Mouse (Mus musculus): ENCODE data around the gene Jak1. TPM values are rescaled to one million over a fixed set of nuclear protein-coding genes. Genes with fewer than 3 reads are reported as not detected.

Gene Jak1
- polyA plus RNA-seq (2012; rRNA removed): 38.5 and 46.5 TPM in 2 replicates

GRCm38 (mm10) chr4:101264741-101265513 is at the start of gene Jak1:
Gene Jak1, minus strand, starts transcription at chr4:101265282.
- Histone ChIP-seq H3K27ac (ENCODE audit: insufficient read depth, low read depth, low read length) (peak within 1 kb of the TSS; percentile 97), H3K4me1 (ENCODE audit: control insufficient read depth, insufficient read depth, low read length) (peaks cover 21% of the 10 kb centered on the region; the same call in 1 of the 2 replicates), H3K4me3 (ENCODE audit: insufficient read depth, low read depth, low read length) (peak within 1 kb of the TSS; percentile 95), H3K27me3 (replicated peaks; ENCODE audit: control insufficient read depth, insufficient read depth, low read length) (no peaks in the 10 kb centered on the region), H3K36me3 (ENCODE audit: control insufficient read depth, insufficient read depth, low read length) (no peaks in the 10 kb centered on the region)
- peak; percentile 99 for DNase-seq
- TF ChIP-seq CTCF (conservative IDR thresholded peaks at IDR 0.05; ENCODE audit: insufficient read depth, insufficient read length, low read depth, low read length) (no peak), POLR2A (IDR thresholded peaks at IDR 0.05; ENCODE audit: low read depth, low read length) (peak; percentile 94)
- WGBS: under 1% methylated on average over 84 of the region's 84 CpGs

GRCm38 (mm10) chr4:101312055-101312454 is 47.0 kb upstream of the Jak1 start:
- 76% methylated on average over 6 of the region's 6 CpGs for WGBS

GRCm38 (mm10) chr4:101308166-101308565 is 43.1 kb upstream of the Jak1 start:
- no peaks in the 10 kb centered on the region for H3K36me3 ChIP-seq (ENCODE audit: control insufficient read depth, insufficient read depth, low read length)
- no peaks in the 10 kb centered on the region for H3K27me3 ChIP-seq (replicated peaks; ENCODE audit: control insufficient read depth, insufficient read depth, low read length)
- H3K27ac ChIP-seq (ENCODE audit: insufficient read depth, low read depth, low read length): no peak overlapping the region
- 95% methylated on average over 4 of the region's 4 CpGs for WGBS
- H3K4me3 ChIP-seq (ENCODE audit: insufficient read depth, low read depth, low read length): no peak overlapping the region
- TF ChIP-seq CTCF (conservative IDR thresholded peaks at IDR 0.05; ENCODE audit: insufficient read depth, insufficient read length, low read depth, low read length) (no peak), POLR2A (IDR thresholded peaks at IDR 0.05; ENCODE audit: low read depth, low read length) (no peak)
- DNase-seq: no peak
- H3K4me1 ChIP-seq (ENCODE audit: control insufficient read depth, insufficient read depth, low read length): peaks cover 5% of the 10 kb centered on the region; the same call in 1 of the 2 replicates

More at GRCm38 (mm10) chr4:101312055-101312454, 47.0 kb upstream of the Jak1 start:
- no peak for TF ChIP-seq CTCF (conservative IDR thresholded peaks at IDR 0.05; ENCODE audit: insufficient read depth, insufficient read length, low read depth, low read length)
- no peak for TF ChIP-seq POLR2A (IDR thresholded peaks at IDR 0.05; ENCODE audit: low read depth, low read length)
- no peak for DNase-seq
- H3K27ac ChIP-seq (ENCODE audit: insufficient read depth, low read depth, low read length): no peak overlapping the region
- no peaks in the 10 kb centered on the region for H3K27me3 ChIP-seq (replicated peaks; ENCODE audit: control insufficient read depth, insufficient read depth, low read length)
- H3K36me3 ChIP-seq (ENCODE audit: control insufficient read depth, insufficient read depth, low read length): no peaks in the 10 kb centered on the region
- no peak overlapping the region for H3K4me3 ChIP-seq (ENCODE audit: insufficient read depth, low read depth, low read length)
- H3K4me1 ChIP-seq (ENCODE audit: control insufficient read depth, insufficient read depth, low read length): peaks cover 5% of the 10 kb centered on the region; the same call in 1 of the 2 replicates

GRCm38 (mm10) chr4:101307286-101307685 is 42.2 kb upstream of the Jak1 start:
- Histone ChIP-seq H3K27me3 (replicated peaks; ENCODE audit: control insufficient read depth, insufficient read depth, low read length) (no peaks in the 10 kb centered on the region), H3K4me3 (ENCODE audit: insufficient read depth, low read depth, low read length) (no peak overlapping the region), H3K36me3 (ENCODE audit: control insufficient read depth, insufficient read depth, low read length) (no peaks in the 10 kb centered on the region), H3K4me1 (ENCODE audit: control insufficient read depth, insufficient read depth, low read length) (peaks cover 5% of the 10 kb centered on the region; the same call in 1 of the 2 replicates), H3K27ac (ENCODE audit: insufficient read depth, low read depth, low read length) (no peak overlapping the region)
- WGBS: 79% methylated on average over 4 of the region's 4 CpGs
- DNase-seq: no peak
- no peak for TF ChIP-seq POLR2A (IDR thresholded peaks at IDR 0.05; ENCODE audit: low read depth, low read length)
- TF ChIP-seq CTCF (conservative IDR thresholded peaks at IDR 0.05; ENCODE audit: insufficient read depth, insufficient read length, low read depth, low read length): no peak

GRCm38 (mm10) chr4:101306132-101306915 is 41.2 kb upstream of the Jak1 start:
- WGBS: 37% methylated on average over 8 of the region's 8 CpGs
- H3K27me3 ChIP-seq (replicated peaks; ENCODE audit: control insufficient read depth, insufficient read depth, low read length): no peaks in the 10 kb centered on the region
- TF ChIP-seq POLR2A (IDR thresholded peaks at IDR 0.05; ENCODE audit: low read depth, low read length) (no peak), CTCF (conservative IDR thresholded peaks at IDR 0.05; ENCODE audit: insufficient read depth, insufficient read length, low read depth, low read length) (no peak)
- no peak overlapping the region for H3K27ac ChIP-seq (ENCODE audit: insufficient read depth, low read depth, low read length)
- no peaks in the 10 kb centered on the region for H3K36me3 ChIP-seq (ENCODE audit: control insufficient read depth, insufficient read depth, low read length)
- DNase-seq: no peak
- H3K4me3 ChIP-seq (ENCODE audit: insufficient read depth, low read depth, low read length): no peak overlapping the region
- peaks cover 7% of the 10 kb centered on the region; the same call in 1 of the 2 replicates for H3K4me1 ChIP-seq (ENCODE audit: control insufficient read depth, insufficient read depth, low read length)

- 80% methylated on average over 9 of the region's 9 CpGs for whole genome bisulfite sequencing
- Histone ChIP-seq H3K36me3 (ENCODE audit: control insufficient read depth, insufficient read depth, low read length) (no peaks in the 10 kb centered on the region), H3K4me1 (ENCODE audit: control insufficient read depth, insufficient read depth, low read length) (peaks cover 7% of the 10 kb centered on the region; the same call in 1 of the 2 replicates), H3K27ac (ENCODE audit: insufficient read depth, low read depth, low read length) (no peak overlapping the region), H3K4me3 (ENCODE audit: insufficient read depth, low read depth, low read length) (no peak overlapping the region), H3K27me3 (replicated peaks; ENCODE audit: control insufficient read depth, insufficient read depth, low read length) (no peaks in the 10 kb centered on the region)
- no peak for TF ChIP-seq POLR2A (IDR thresholded peaks at IDR 0.05; ENCODE audit: low read depth, low read length)
- TF ChIP-seq CTCF (conservative IDR thresholded peaks at IDR 0.05; ENCODE audit: insufficient read depth, insufficient read length, low read depth, low read length): no peak
- DNase-seq: no peak
These were observed 40.0 kb upstream of the Jak1 start for GRCm38 (mm10) chr4:101305126-101305525.

- Histone ChIP-seq H3K36me3 (ENCODE audit: control insufficient read depth, insufficient read depth, low read length) (no peaks in the 10 kb centered on the region), H3K27me3 (replicated peaks; ENCODE audit: control insufficient read depth, insufficient read depth, low read length) (no peaks in the 10 kb centered on the region), H3K27ac (ENCODE audit: insufficient read depth, low read depth, low read length) (no peak overlapping the region), H3K4me3 (ENCODE audit: insufficient read depth, low read depth, low read length) (no peak overlapping the region), H3K4me1 (ENCODE audit: control insufficient read depth, insufficient read depth, low read length) (peaks cover 5% of the 10 kb centered on the region; the same call in 1 of the 2 replicates)
- DNase-seq: no peak
- TF ChIP-seq CTCF (conservative IDR thresholded peaks at IDR 0.05; ENCODE audit: insufficient read depth, insufficient read length, low read depth, low read length) (no peak), POLR2A (IDR thresholded peaks at IDR 0.05; ENCODE audit: low read depth, low read length) (no peak)
- 96% methylated on average over 4 of the region's 4 CpGs for WGBS
These were observed 39.0 kb upstream of the Jak1 start for GRCm38 (mm10) chr4:101304114-101304513.

Measured in kidney, adult 2 months (tissue).